In the genomic region with DNA sequence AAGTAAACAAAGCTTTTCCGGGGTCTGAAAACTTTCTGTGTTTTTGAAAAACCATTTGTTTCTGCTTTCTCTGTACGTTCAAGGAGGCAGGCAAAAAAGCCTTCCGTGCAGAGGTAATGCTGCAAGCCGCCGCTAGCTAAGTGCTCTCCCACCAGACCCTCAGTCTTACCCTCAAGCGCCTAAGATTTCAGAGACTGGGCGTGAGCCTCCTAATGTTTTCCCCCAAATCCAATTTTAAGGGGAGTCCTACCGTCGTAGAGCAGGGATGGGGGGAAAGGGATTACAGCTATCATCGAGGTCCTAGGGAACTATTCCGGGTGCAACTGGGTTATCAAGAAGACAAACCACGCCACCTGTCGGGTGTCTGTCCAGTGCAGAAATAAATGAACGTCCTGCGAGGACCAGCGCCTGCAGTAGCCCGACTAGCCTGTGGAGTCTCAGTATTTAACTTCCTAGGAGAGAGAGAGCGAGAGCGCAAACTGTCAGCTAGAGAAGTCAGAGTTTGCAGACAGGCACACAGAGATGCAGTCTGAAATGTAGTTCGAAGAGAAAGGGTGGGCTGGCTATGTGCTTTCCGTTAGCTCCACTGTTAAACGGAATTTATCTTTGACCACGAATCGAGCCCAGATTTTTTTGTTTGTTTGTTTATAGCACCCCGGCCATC, we compare ENCODE assay signal across 8 mouse cellular contexts. TPM values are rescaled to one million over a fixed set of nuclear protein-coding genes. Genes with fewer than 3 reads are reported as not detected.
DNase-seq lines count a peak whose midpoint lies in the region; ATAC-seq and TF ChIP-seq lines count a peak whose summit lies in the region.

No protein-coding gene starts in this region.

- peak overlapping the region; percentile 5; the same call in 1 of the 2 replicates for H3K9ac ChIP-seq in ES-E14 (ENCODE audit: insufficient read depth, low read depth, low read length, poor library complexity, severe bottlenecking)
- peak overlapping the region; percentile 53 for H3K9ac ChIP-seq in forebrain, embryonic 15.5 days (replicated peaks)

- intact Hi-C loops in heart, postnatal 36 days (cut with DNase I): loop anchor here (1.0 to 5.0 kb wide), 4 partner anchors 54 to 223 kb away; partner anchors contain the start of gene Lemd3

- WGBS in forebrain, embryonic 15.5 days: 0% methylated on average over 25 of the region's 25 CpGs

- H3K9me3 ChIP-seq in ES-E14 (ENCODE audit: control insufficient read depth, insufficient read depth, low read depth, low read length): no peaks in the 10 kb centered on the region
- H3K9me3 ChIP-seq in forebrain, embryonic 15.5 days: no peaks in the 10 kb centered on the region

- peak; percentile 72 for ATAC-seq in forebrain, embryonic 15.5 days (replicated peaks)

- in situ Hi-C loops in ES-E14 (cut with MboI; ENCODE audit: low sequenced_read_pairs in 2 of 2, unreplicated experiment in 2 of 2): loop anchor here in 1 of 2 experiments (10.0 kb wide), 1 partner anchor 222 kb away; no protein-coding TSS in a partner anchor

- H3K27ac ChIP-seq in ES-E14 (ENCODE audit: insufficient read depth, low read depth, low read length, poor library complexity, severe bottlenecking): no peak overlapping the region
- H3K27ac ChIP-seq in forebrain, embryonic 15.5 days (replicated peaks): no peak overlapping the region
- no peak overlapping the region for H3K27ac ChIP-seq in layer of hippocampus, adult 2 months

- peak; percentile 69 for DNase-seq in ES-E14 (ENCODE audit: low read depth, low spot score)
- DNase-seq in c-Kit-positive CD71-positive TER-119-positive erythroid progenitor cells, embryonic 14.5 days (ENCODE audit: low spot score): peak; percentile 52
- DNase-seq in heart, postnatal 36 days: peak; percentile 64 to 69
- DNase-seq in layer of hippocampus, adult 2 months (ENCODE audit: low spot score in 2 of 2): peak in 1 of 2 experiments; percentile 17
- DNase-seq in lung, postnatal 10 days: peak; percentile 89
- peak; percentile 41 for DNase-seq in ovary, postnatal 14 days (ENCODE audit: low spot score)
- DNase-seq in thymus, postnatal 14 days: peak; percentile 54

- no peaks in the 10 kb centered on the region for H3K36me3 ChIP-seq in ES-E14 (ENCODE audit: control insufficient read depth, insufficient read depth, low read length, poor library complexity, severe bottlenecking)
- H3K36me3 ChIP-seq in forebrain, embryonic 15.5 days: no peaks in the 10 kb centered on the region

- TF ChIP-seq CTCF in layer of hippocampus, adult 2 months (conservative IDR thresholded peaks at IDR 0.05): no peak

- peaks cover 25% of the 10 kb centered on the region for H3K27me3 ChIP-seq in forebrain, embryonic 15.5 days

- H3K4me1 ChIP-seq in ES-E14 (ENCODE audit: control insufficient read depth in 2 of 2, insufficient read depth in 2 of 2, low read length in 2 of 2, poor library complexity in 1 of 2): no peaks in the 10 kb centered on the region
- H3K4me1 ChIP-seq in forebrain, embryonic 15.5 days: peaks cover 17% of the 10 kb centered on the region

- peak overlapping the region; percentile 62 for H3K4me2 ChIP-seq in forebrain, embryonic 15.5 days (replicated peaks)

- H3K4me3 ChIP-seq in ES-E14 (ENCODE audit: insufficient read depth in 1 of 2, low read depth in 1 of 2, low read length in 2 of 2, poor library complexity in 1 of 2, severe bottlenecking in 1 of 2): peak overlapping the region; percentile 69 to 98
- peak overlapping the region; percentile 58 for H3K4me3 ChIP-seq in forebrain, embryonic 15.5 days
- peak overlapping the region; percentile 51 for H3K4me3 ChIP-seq in layer of hippocampus, adult 2 months

TF ChIP-seq in ES-E14, 5 proteins besides CTCF, POLR2A, EP300 and RAD21:
- no peak for TF ChIP-seq ZNF384 (IDR thresholded peaks at IDR 0.05; ENCODE audit: low read depth, low read length)
- no peak for TF ChIP-seq CHD2 (IDR thresholded peaks at IDR 0.05; ENCODE audit: low read depth, low read length)
- TF ChIP-seq HCFC1 (IDR thresholded peaks at IDR 0.05; ENCODE audit: borderline replicate concordance, insufficient read depth, low read length): no peak
- TF ChIP-seq ZC3H11A (IDR thresholded peaks at IDR 0.05; ENCODE audit: borderline replicate concordance, low read depth, low read length): no peak
- TF ChIP-seq MAFK (IDR thresholded peaks at IDR 0.05; ENCODE audit: insufficient read depth, low read depth, low read length): no peak
TF ChIP-seq in ES-E14: peak in this region for 0.

RNA-seq across cellular contexts. Expression of gene Wif1, which starts 0.5 kb away (rescaled TPM):
- total RNA-seq in ES-E14 (2012; rRNA removed): 0.11 and 0.13 TPM in 2 replicates
- 2.7 and 4.1 TPM in 2 replicates for polyA plus RNA-seq in forebrain, embryonic 15.5 days (2015; fragmentation: Nextera tagmentation; extraction: Ambion mirVana)
- 1 to 10 TPM; 2.3 to 2.5 TPM for total RNA-seq in heart, postnatal 36 days (2021)
- total RNA-seq in layer of hippocampus, adult 2 months (2021): 1 to 10 TPM in 1 of 2 experiments, under 1 TPM in 1; 0.82 to 1.0 TPM

RNA-seq across cellular contexts. Expression of gene Lemd3, which starts 54.1 kb away (rescaled TPM):
- total RNA-seq in ES-E14 (2012; rRNA removed): 21.0 and 23.6 TPM in 2 replicates
- 3.2 and 3.9 TPM in 2 replicates for polyA plus RNA-seq in forebrain, embryonic 15.5 days (2015; fragmentation: Nextera tagmentation; extraction: Ambion mirVana)
- total RNA-seq in heart, postnatal 36 days (2021): 10 to 100 TPM; 13.4 to 13.6 TPM
- total RNA-seq in layer of hippocampus, adult 2 months (2021): 10 to 100 TPM; 33.3 to 34.7 TPM
